Mouse (Mus musculus): ENCODE measurements at regions not wholly inside any gene's neighbourhood (a gene's known extent, or its start where the extent isn't known, plus 50 kb on each side); places are given as distances from the start of the nearest gene placed in this dataset.

GRCm38 (mm10) chr2:103881026-103881763 lies 76.6 kb upstream of the Lmo2 start:
- no peak for TF ChIP-seq CTCF (IDR thresholded peaks at IDR 0.05; ENCODE audit: control insufficient read depth, insufficient read depth, insufficient read length)
- TF ChIP-seq MAX (IDR thresholded peaks at IDR 0.05): no peak
- no peak for TF ChIP-seq MYOG (IDR thresholded peaks at IDR 0.05; ENCODE audit: control insufficient read depth, extremely low read depth, insufficient read length)
- TF ChIP-seq MYOD1 (IDR thresholded peaks at IDR 0.05; ENCODE audit: control insufficient read depth, insufficient read length, low read depth): no peak

Measured in C2C12 (cell line).